Mouse (Mus musculus): Measurements from ENCODE around the gene Spdya.
"Not testable (repeated sequence)": the region's sequence is repeated elsewhere in the genome, so short reads cannot be mapped to it uniquely, and the experiment has no call there.

Gene Spdya

GRCm38 (mm10) chr17:71551757-71552451, at the start of gene Spdya:
Gene Spdya (plus strand): TSS chr17:71552061.
- peak; percentile 85 for DNase-seq (ENCODE audit: low read depth, low spot score)

- no peak for DNase-seq (ENCODE audit: low read depth, low spot score)
Observed at GRCm38 (mm10) chr17:71506832-71507231, 45.0 kb upstream of the Spdya start.

- no peak for DNase-seq (ENCODE audit: low read depth, low spot score)
Observed at GRCm38 (mm10) chr17:71510297-71510696, 41.6 kb upstream of the Spdya start.

- no peak for DNase-seq (ENCODE audit: low read depth, low spot score)
Observed at GRCm38 (mm10) chr17:71526302-71526708, 25.6 kb upstream of the Spdya start.

GRCm38 (mm10) chr17:71526711-71527564, 24.9 kb upstream of the Spdya start, which contains the start of gene Ndc80:
Gene Ndc80 (minus strand): TSS chr17:71526857.
- peak; percentile 93 for DNase-seq (ENCODE audit: low read depth, low spot score)

- no peak for DNase-seq (ENCODE audit: low read depth, low spot score)
Observed at GRCm38 (mm10) chr17:71528042-71528441, 23.8 kb upstream of the Spdya start.

- not testable (repeated sequence) for DNase-seq (ENCODE audit: low read depth, low spot score)
Observed at GRCm38 (mm10) chr17:71535595-71535994, 16.3 kb upstream of the Spdya start.

- no peak for DNase-seq (ENCODE audit: low read depth, low spot score)
Observed at GRCm38 (mm10) chr17:71537164-71537563, 14.7 kb upstream of the Spdya start.

GRCm38 (mm10) chr17:71548586-71548985, 3.3 kb upstream of the Spdya start:
- DNase-seq (ENCODE audit: low read depth, low spot score), result peak; percentile 15

DNA sequence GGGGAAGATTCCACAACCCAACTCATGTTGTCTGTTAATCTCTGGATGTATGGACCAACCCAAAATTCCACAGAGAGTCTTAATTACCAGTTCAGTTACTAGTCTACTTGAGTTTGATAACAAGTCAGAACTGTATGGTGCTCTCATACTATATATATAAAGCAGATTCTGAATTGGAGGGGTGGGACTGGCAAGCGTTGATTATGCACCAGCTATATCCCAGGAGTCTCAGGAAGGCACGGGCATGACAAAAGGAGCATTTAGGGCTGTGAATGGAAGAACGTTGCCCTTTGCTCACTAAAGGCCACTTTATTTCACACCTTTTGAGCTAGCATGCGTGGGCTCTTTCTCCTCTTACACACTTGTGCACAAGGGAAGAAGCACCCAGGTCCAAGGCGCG, 511 bp upstream of the Spdya start:
- DNase-seq (ENCODE audit: low read depth, low spot score), result no peak

GRCm38 (mm10) chr17:71552901-71553300, 1.0 kb downstream of the Spdya start:
- DNase-seq (ENCODE audit: low read depth, low spot score), result no peak

- DNase-seq (ENCODE audit: low read depth, low spot score), result peak; percentile 36
Observed at GRCm38 (mm10) chr17:71561631-71562030, 9.8 kb downstream of the Spdya start.

DNA sequence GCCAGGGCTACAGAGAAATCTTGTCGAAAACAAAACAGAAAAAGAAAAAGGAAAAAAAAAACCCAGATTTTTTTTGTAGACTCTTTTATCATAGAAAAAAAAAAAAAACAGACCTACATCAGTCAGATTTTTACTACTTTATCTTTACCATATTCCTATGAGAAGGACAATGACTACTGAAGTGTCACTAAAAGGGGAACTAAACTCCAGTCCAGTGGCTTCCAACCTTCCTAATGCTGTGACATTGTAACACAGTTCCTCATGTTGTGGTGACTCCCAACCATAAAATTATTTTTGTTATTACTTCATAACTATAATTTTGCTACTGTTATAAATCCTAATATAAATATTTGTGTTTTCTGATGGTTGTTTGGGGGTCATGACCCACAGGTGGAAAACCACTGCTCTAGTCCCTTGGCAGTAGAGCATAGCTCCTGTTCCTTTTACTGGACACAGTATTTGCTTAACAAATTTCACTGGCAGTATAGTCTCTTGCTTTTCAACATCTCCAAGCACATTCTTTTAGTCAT, 27.4 kb downstream of the Spdya start:
- DNase-seq (ENCODE audit: low read depth, low spot score), result no peak

DNA sequence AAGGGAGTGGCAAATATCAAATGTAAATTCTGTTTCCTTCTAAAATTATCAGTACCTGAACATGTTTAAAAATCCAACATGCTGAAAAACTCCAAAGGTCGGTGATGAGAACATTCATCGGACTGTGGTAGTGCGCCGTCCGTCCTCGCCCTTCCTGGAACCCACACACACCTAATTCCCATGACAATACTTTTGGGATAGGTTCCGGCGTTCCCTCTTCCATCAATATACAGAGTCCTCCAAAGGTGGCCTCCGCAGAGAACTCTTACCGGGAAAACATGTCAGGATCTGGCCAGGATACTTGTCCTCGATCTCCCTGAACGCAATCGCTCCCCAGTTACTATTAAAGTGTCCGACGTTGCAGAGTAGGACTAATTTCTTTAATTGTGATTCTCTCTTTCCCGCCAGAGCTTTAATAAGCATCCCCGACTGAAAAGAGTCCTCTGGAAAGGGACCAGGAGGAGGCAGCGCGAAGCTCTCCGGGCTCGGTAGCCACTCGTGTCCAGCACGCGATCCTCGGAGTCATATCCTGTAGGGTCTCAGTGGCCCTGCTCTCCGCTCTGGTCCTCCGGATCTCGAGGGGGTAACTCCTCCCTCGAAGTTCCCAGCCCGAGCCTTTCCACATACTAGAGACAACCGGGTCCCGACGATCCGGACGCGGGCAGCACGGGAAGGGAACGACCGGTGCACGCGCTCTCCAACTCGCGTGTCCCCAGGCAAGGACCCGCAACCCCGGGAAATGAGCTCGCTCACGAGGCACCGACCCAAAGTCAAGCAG, 46.2 kb downstream of the Spdya start:
- DNase-seq (ENCODE audit: low read depth, low spot score), result no peak

GRCm38 (mm10) chr17:71598659-71599554, 47.0 kb downstream of the Spdya start:
- peak; percentile 92 for DNase-seq (ENCODE audit: low read depth, low spot score)

GRCm38 (mm10) chr17:71615638-71616318, 63.9 kb downstream of the Spdya start, which contains the start of gene Wdr43:
Gene Wdr43 (plus strand): TSS chr17:71615895.
- peak; percentile 97 for DNase-seq (ENCODE audit: low read depth, low spot score)

- DNase-seq (ENCODE audit: low read depth, low spot score), result peak; percentile 53
Observed at GRCm38 (mm10) chr17:71616319-71617032, 64.6 kb downstream of the Spdya start.

- DNase-seq (ENCODE audit: low read depth, low spot score), result peak; percentile 56
Observed at GRCm38 (mm10) chr17:71617033-71617362, 65.1 kb downstream of the Spdya start.

GRCm38 (mm10) chr17:71617974-71618373, 66.1 kb downstream of the Spdya start:
- DNase-seq (ENCODE audit: low read depth, low spot score), result peak; percentile 59

Measured in CD4-positive helper T cell, adult 2 months (primary cell).